Mouse (Mus musculus) T-helper 17 cell (primary cell): Measurements from ENCODE around the gene Nufip1.

ENCODE experiments used
- in situ Hi-C, 2 experiments: fragments of 300-600 bp; cut with MboI, MseI; formaldehyde crosslinking; loops; 1 replicate in 1 of 2; 2 replicates in 1 of 2; pipeline ENCODE4 v1.15.1; 2025; ENCODE audit warnings: high pct_unique_total_duplicates in 2 of 2

Nufip1 gene

GRCm38 (mm10) chr14:76175808-76176207 is 65.1 kb downstream of the Nufip1 start:
- in situ Hi-C loops: no loop called here

GRCm38 (mm10) chr14:76177230-76177629 is 66.5 kb downstream of the Nufip1 start:
- in situ Hi-C loops: no loop called here

GRCm38 (mm10) chr14:76178447-76178846 is 67.8 kb downstream of the Nufip1 start:
- in situ Hi-C loops: no loop called here

GRCm38 (mm10) chr14:76179343-76179742 is 68.7 kb downstream of the Nufip1 start:
- in situ Hi-C loops: no loop called here

- in situ Hi-C loops: no loop called here
These were observed 74.7 kb downstream of the Nufip1 start for GRCm38 (mm10) chr14:76185358-76185757.

- in situ Hi-C loops: no loop called here
These were observed 75.6 kb downstream of the Nufip1 start for GRCm38 (mm10) chr14:76186299-76186698.
